Mouse (Mus musculus): ENCODE results near the gene Arhgef19. TPM values are rescaled to one million over a fixed set of nuclear protein-coding genes. Genes with fewer than 3 reads are reported as not detected.

The Arhgef19 gene
- total RNA-seq, 4 experiments from 2014 or later, result 26.2 to 32.2 (median 30.3) TPM

DNA sequence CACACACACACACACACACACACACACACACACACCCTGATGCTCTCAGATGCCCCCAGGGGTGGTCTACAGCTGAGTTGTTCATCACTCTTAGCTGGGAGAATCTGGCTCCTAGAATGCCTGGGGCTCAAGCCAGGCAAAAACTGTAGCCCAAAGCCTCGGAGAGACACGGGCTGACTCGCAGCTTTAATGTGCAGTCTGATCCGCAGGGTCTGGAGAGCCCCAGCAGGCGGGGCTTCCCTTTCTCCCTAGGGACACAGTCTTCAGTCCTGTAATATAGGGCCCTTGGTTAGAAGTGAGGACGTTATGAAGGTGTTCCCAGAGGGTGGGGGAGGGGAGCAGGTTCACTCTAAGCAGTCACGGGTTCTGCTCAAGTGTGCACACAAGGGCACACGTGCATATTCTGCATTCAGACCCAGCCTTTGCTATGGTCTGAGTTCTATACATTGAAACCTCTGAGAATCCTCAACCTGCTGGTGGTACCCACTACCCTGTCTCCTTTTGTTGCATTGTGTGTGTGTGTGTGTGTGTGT is 44.6 kb downstream of the Arhgef19 start:
- DNase-seq (ENCODE audit: low spot score), result no peak

DNA sequence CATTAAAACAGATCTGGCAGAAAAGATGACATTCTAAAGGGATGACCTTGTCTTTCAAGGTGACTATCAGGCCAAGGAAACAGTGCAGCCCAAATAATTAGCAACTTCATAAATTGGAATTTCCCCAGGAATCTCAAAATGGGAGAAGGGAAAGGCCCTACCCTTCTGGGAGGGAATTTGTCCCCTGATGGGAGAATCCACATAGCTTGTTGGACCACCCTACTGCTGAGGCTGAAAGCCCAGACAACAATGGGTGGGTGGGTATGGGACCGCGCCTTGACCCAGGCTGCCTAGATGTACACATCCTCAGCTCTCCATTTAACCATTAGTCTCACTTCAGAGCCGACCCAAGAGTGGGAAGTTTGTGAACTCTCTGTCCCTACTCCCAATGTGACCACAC is 45.2 kb downstream of the Arhgef19 start:
- no peak for DNase-seq (ENCODE audit: low spot score)

DNA sequence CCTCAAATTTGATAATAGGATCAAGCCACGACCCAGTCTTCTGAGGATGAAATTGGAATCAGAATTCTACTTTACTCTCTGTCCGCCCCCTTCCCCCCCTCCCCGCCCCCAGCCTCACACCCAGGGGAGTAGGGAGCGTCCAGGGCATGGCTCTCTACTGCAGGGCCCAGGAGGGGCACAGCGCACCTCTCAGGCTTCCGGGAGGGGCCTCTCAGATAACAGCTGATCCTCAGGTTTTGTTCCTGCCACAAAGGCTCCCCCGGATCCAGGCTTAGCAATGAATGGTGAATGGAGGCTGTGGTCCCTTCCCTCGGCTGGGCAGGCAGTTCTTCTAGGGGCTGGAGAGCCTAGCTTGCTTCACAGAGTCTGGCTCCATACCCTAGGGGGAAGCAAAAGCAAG is 45.8 kb downstream of the Arhgef19 start:
- no peak for DNase-seq (ENCODE audit: low spot score)

DNA sequence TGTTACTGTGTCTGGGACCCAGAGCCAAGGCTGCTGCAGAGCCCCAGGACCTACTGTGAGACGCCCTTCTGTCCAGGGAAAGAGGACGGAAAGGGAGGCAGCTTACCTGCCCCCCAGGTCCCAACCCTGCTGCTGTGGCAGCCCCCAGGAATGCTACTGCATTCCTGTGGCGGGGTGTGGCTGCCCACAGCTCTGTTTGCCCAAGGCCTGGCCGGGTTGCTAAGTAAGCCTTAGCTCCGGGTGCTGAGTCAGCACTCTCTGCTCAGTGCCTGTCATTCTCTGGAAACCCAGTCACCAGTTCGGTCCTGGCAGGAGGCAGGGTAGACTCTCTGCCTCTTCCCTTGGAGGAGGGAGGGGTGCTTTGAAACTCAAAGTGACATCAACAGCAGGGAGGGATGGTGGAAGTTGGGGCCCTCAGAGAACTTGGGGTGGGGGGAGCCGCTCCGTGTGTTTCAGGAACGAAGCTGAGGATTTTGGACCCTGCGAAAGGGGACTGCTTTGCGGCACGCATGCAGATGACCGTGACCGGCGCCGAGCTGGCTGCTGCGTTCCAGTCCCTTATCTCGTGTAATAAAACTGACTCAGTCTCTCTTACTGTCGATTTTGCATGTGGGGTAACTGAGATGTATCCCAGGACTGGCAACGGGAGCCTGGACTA is 47.7 kb downstream of the Arhgef19 start:
- DNase-seq (ENCODE audit: low spot score), result no peak

DNA sequence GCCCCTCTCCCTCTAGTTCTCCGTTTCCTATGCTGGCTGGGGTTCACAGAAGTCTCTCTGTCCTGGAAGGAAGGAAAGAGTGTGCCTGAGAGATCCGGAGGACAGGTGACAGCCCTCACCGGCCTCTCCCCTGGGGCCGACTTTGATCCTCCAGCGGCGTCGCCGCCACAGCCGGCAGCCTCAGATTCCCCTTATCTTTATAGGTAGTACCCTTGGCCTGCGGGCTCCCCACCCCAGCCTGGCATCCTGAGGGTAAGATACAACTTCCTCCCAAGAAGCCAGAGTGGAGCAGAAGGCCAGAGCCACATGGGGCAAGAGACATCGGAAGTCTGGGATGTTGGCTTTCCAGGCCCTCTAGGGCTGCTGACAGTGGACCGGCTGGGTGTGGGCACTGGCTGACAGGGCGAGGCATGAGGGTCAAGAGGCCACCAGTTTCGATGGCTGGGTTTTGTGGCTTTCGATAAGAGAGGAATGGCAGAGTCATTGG is 48.3 kb downstream of the Arhgef19 start:
- DNase-seq (ENCODE audit: low spot score), result no peak

DNA sequence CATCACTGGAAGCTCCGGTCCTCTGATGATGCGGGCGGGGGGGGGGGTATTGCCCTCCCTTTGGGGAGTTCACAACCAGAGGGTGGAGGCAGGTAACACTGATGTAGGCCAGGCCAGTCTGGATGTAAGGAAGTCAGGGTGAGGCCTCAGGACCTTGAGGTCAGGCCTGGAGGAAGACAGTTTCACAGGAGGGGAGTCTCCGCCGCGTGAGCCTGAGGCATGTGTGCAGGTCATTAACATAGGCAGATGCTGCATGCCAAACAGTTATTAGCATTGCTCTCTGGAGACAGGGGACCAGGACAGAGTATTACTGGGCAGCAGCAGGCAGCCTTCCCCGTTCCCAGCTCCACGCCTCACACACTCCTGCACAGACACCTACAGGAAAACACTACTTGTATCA is 48.9 kb downstream of the Arhgef19 start:
- no peak for DNase-seq (ENCODE audit: low spot score)

DNA sequence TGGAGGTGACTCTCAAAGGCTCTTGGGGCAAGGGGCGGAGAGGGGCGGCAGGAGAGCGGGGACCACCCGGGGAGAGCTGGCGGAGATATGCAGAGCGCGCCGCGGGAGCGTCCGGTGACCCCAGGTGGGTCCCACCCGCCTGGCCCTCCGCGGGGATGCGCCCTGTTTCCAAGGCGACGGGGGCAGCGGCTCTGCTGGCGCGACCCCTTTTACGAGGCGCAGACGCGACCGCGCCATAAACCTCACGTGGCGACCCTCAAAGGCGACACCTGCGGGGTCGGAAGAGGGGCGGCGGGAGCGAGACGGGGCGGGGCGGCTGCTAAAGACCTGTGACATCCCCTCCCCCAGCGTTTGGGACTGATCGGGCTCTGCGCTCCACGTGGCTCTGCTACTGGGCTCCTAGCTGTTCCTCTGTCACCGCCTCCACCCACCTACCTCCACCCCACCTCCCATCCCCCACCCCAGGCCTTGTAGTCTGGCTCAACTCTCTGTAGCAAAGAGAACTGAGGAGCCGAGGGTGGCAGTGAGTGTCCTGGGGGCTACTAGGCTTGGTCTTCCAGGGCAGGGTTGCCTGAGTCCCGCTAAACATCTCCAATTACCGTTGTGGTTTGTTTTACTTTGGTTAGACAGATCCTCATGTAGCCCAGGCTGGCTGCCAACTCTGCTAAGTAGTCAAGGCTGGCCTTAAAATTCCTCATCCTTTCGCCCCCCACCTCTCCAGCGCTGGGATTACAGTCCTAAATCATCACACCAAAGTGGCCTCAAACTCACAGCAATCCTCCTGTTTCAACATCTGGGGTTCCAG is 52.5 kb downstream of the Arhgef19 start:
- no peak for DNase-seq (ENCODE audit: low spot score)

DNA sequence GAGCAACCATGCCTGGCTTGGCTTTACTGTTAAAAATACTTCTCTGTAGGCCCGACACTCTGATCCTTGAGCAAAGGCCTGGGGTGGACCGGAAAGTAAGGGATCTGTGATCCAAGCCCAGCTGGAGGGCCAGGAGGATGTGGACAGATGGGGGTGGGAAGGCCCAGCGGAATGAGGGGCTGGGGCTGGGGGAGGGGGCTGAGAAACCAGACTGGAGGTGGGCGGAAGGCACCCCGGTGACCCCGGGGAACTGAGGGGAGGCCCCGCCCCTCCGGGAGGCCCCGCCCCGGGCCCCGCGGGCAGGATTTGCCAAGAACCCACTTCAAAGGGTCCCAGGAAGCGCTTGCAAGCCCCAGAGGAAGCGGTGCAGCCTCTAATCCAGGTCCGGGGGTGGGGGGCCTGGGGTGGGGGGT is 56.5 kb downstream of the Arhgef19 start:
- no peak for DNase-seq (ENCODE audit: low spot score)

DNA sequence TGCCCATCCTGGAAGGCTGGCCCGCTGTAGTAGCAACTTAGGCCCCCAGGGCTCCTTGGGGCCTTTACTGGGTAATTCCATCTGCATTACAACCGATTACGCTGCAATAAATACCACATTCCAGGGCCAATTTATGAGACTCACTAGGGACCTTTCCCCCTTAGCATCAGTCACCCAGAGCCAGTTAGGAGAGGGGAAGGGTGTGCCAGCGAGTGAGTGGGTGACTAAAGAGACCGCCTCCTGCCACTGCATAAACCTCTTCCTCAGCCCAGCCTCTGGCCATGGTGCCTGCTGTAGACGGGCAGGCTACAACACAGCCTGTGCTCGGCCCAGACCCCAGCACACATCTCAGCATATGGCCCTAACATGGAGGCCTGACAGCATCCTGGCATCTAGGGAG is 58.6 kb downstream of the Arhgef19 start:
- no peak for DNase-seq (ENCODE audit: low spot score)

DNA sequence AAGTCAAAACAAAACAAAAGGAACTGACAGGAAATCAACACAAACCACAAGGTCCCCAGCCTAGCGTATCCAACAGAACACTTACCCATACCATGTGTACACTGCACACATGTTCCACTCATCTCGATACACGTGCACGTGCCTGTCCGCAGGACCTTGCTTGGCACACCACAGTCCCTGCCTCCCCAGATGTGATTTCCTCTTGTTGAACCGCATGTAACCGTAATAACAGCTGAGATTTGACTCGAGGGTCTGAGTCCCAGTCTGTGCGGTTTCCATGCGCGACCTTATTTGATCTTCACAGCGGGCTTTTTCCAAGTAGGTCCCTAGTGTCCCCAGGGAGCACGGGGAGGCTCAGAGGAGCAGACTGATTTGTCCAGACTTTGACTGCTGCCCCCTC is 60.1 kb downstream of the Arhgef19 start:
- DNase-seq (ENCODE audit: low spot score), result no peak

DNA sequence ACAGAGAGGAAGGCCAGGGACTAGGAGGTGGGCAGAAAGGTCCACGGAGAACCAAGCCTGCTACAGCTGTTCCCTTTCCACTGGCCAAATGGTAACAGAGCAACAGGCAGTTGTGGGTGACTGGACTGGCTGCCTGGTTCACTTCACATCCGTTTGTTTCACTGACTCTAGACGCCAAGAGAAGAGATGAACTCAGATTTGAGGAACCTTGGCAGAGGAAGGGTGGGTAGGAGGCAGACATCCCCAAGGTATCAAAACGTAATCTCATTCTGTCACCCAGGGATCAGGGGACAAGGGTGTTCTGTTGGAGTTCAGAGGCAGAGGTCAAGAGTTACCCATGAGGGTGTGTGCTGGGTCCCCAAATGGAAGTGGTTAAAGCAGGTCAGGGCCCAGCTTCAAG is 60.9 kb downstream of the Arhgef19 start:
- no peak for DNase-seq (ENCODE audit: low spot score)

DNA sequence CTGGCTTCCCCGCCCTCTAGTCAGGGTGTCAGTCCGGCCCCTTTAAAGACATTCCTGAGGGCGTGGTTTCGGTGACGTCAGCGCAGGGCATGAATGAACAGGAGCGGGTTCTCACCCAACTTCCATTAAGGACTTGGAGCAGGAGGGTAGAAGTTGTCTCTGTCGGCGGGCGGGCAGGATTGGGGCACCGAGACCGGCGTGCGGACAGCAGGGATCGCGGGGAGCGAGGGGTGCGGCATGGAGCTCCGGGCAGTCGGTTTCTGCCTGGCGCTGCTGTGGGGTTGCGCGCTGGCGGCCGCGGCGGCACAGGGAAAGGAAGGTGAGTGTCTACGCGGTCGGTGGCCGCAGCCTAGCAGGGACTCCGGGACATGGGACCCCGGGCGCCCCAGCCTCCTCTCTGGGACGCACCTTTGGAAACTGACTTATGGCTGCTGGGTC is 61.8 kb downstream of the Arhgef19 start, which contains the start of gene Epha2:
Gene Epha2, plus strand, starts transcription at position 125 of the 438 bp plus-strand sequence.
- peak; percentile 95 for DNase-seq (ENCODE audit: low spot score)

DNA sequence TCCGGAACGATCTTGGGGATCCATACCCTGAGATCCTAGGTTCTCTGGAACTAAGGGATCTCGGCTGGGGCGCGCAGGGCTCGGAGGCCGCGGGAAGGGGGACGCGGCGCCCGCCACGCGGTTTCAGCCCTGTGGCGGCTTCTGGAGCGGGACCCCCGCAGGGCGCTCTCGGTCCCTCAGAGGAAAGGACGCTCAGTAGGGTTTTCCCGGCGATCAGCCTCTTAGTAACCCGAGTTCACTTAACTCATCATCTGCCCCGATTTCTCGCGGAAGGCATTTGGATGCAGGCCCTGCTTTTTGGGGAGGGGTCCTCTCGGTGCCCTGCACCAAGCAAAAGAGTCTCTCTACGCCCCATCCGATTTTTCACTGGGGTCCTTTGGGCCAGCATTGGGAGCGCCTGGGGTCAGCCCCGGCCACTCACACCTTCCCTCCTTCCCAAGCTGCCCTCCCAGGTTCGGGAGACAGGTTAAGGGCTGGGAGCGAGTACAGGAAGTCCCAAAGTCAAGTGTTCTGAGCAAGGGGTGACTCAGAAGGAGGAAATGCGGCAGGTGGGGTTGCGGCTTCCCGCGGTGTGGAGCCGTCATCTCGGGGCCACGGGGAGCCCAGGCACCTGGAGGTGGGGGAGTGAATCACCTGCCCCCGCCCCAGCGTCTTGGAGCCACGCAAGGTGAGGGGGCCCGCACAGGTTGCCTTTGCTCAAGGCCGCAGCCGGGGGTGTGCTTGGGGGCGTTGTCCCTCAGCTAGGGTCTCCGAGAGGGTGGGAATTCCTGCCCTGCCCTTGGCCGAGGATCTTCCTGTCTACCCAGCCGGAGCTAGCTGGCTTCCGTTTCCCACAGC is 62.5 kb downstream of the Arhgef19 start:
- DNase-seq (ENCODE audit: low spot score), result no peak

DNA sequence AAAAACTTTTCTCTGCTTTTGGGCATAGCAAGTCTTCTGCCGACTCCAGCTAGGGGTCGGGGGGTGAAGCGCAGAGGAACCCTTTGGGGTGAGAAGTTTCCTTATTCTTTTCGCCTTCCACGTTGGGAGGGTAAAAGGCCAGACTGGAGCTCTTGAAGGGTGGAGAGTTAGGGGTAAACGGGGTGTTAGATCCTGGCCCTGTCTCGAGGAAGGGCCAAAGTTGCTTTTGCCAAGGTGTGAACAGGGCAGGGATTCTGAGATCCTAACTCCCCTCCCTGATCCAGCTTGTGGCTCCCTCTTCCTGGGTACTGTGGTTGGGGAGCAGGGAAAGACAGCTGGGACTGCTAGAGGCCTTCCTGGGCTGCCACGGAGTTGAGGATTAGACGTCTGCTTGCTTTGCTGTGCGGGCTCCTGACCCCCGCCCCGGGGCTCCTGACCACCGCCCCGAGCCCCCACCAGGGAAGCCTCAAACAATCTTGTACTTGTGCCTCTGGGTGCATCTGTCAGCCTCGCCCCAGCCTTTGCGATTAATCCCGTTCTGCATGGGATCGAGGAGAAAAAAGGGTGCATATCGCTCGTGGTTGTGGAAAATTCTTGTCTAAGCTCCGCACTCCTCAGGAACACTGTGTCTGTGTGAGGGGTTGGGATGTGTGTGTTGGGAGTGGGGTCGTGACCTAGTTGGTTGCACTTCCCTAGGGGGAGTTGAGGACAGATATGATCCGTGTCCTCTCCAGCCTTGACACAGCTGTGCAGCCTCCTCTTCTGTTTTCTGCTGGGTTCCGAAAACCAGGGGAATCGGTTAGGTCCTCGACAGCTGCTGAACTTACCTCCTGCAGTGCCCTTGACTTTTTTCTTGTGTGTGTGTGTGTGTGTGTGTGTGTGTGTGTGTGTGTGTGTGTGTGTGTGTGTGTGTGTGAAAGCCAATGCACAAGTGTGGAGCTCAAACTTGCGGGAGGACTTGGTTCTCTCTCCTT is 63.4 kb downstream of the Arhgef19 start:
- no peak for DNase-seq (ENCODE audit: low spot score)

DNA sequence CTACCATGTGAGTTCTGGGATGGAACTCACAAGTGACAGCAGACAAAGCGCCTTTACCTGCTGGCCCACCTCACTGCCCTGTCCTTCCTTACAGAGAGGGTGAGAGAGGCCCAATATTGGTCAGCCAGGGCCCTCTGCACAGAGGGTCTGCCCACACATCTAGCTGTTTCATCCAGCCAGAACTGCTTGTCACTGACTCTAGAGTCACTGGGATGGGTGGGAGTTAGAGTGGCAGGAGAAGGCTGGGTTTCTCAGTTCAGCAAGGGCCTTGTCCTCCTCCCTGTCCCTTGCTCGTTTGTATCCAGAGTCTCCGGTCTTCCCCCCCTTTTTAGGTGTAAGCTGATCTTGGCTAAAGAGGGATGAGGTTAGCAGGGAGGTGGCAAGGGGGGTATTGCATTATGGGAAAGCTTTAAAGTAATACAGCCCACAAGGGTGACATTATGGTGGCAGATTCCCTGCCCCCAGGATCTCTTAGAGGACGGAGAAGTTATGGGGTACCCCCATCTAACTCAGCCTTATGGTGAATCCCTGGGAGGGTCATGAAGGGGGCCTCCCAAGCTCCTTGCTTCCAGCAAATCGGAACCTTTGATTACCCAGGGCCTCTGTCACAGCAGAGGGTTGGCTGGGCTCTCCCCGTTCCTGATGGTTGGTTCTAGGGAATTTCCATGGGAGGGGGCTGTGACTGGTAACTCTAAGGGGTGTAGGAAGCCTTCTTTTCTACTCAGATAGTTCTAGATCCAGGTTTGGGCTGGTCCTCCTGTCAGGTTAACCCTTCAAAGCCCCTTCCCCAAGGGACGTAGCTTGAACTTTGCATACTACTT is 64.3 kb downstream of the Arhgef19 start:
- DNase-seq (ENCODE audit: low spot score), result no peak

DNA sequence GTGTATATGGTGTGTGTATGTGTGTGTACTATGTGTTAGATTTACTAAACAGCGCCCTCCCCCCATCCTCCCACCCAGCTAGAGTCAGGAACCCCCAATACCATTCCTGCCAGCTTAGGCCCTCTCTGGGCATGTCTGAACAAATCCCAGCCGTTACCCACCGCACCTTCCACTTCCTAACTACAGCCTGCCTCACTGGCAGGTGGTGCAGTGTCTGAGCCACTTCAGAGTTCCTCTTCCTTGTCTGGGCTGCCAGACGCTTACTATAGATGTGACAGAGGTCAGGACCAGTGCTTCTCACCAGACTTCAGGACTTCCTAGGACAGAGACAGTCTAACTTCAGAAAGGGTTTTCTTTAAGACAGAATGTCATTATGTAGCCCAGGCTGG is 64.9 kb downstream of the Arhgef19 start:
- no peak for DNase-seq (ENCODE audit: low spot score)

DNA sequence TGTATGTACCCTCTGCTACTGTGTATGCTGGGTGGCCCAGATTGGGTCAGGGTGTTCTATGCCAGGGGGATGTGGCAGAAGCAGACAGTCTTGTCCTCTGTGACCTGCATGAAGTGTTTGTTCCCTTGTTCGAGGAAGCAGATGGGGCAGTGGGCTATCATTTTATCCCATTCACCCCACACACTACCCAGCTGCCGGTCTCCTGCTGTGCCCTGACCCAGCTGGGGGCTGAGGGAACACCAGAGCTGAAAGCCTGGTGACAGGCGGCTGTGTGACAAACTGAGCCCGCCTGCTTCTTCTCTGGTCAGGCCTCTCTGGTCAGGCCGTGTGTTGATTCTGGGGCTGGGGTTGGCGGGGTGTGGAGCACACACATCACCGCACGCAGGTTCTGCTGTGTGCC is 66.8 kb downstream of the Arhgef19 start:
- DNase-seq (ENCODE audit: low spot score), result no peak

All from heart, adult 8-10 months (tissue).